Mouse (Mus musculus) spleen, adult 2 months (tissue): Measurements from ENCODE around the gene Eif3l.

Experiments
- CTCF ChIP-seq: fragments of 200-500 bp; IDR thresholded peaks from 2 replicates; pipeline ENCODE4 v1.5.1; 2011; ENCODE audit warnings: mild to moderate bottlenecking, inconsistent platforms; ENCODE audit not compliant: insufficient read depth, insufficient read length, insufficient replicate concordance; ENCODE audit errors: extremely low read depth
- POLR2A ChIP-seq: fragments of 200-500 bp; IDR thresholded peaks from 2 replicates; pipeline ENCODE4 v1.6.1; 2011; ENCODE audit warnings: low read depth, low read length, inconsistent platforms

GRCm38 (mm10) chr15:79073752-79074151, 1.2 kb upstream of the Eif3l start:
- TF ChIP-seq POLR2A (no peak), CTCF (no peak)
